Mouse (Mus musculus) forebrain, embryonic 10.5 days (tissue): ENCODE measurements around the gene 4930544D05Rik. TPM values are rescaled to one million over a fixed set of nuclear protein-coding genes. Genes with fewer than 3 reads are reported as not detected.
A peak's percentile ranks its signal among the peaks of the same experiment; 100 is the strongest.

ENCODE experiments used
- DNase-seq: peaks from one replicate; pipeline ENCODE4 v3.0.0-alpha.2; 2017; ENCODE audit warnings: low spot score; ENCODE audit errors: extremely low spot score
- H3K27ac ChIP-seq: fragments of 300-500 bp; sonication (generic); 2 replicates; pipeline ENCODE4 v1.5.1; 2016; ENCODE audit warnings: mild to moderate bottlenecking
- H3K27me3 ChIP-seq: fragments of 300-500 bp; sonication (generic); 2 replicates; pipeline ENCODE4 v1.6.1; 2016; ENCODE audit warnings: mild to moderate bottlenecking; ENCODE audit not compliant: poor library complexity, severe bottlenecking
- H3K36me3 ChIP-seq: fragments of 300-500 bp; sonication (generic); replicated peaks from 2 replicates; pipeline ENCODE4 v1.6.1; 2016; ENCODE audit warnings: mild to moderate bottlenecking, moderate library complexity
- H3K4me1 ChIP-seq: fragments of 300-500 bp; sonication (generic); 2 replicates; pipeline ENCODE4 v1.6.1; 2016
- H3K4me3 ChIP-seq: fragments of 300-500 bp; sonication (generic); 2 replicates; pipeline ENCODE4 v1.5.1; 2016; ENCODE audit warnings: mild to moderate bottlenecking, moderate library complexity
- H3K9me3 ChIP-seq: fragments of 300-500 bp; sonication (generic); 2 replicates; pipeline ENCODE4 v1.6.1; 2016; ENCODE audit warnings: mild to moderate bottlenecking, moderate library complexity
- WGBS: fragments of 180-500 bp; shearing (Covaris S2); methylation state at CpG from one replicate; pipeline ENCODE4 v1.1.7; 2016; 5-methylcytosine and 5-hydroxymethylcytosine counted together
- polyA plus RNA-seq: library from polyadenylated mRNA; unstranded; fragments of >200 nt; fragmentation: Nextera tagmentation; extraction: Ambion mirVana; gene quantifications from 2 replicates; pipeline ENCODE4 v1.2.1, GENCODE M21; 2016

The 4930544D05Rik gene
- polyA plus RNA-seq, 1 experiment from 2014 or later = not detected

- DNase-seq = no peak
- no peaks in the 10 kb centered on the region for H3K36me3 ChIP-seq
- H3K27me3 ChIP-seq = no peaks in the 10 kb centered on the region
- WGBS = 81% methylated on average over 6 of the region's 6 CpGs
- no peak overlapping the region for H3K4me3 ChIP-seq
- H3K4me1 ChIP-seq = peaks cover 54% of the 10 kb centered on the region
- H3K9me3 ChIP-seq = no peaks in the 10 kb centered on the region
- H3K27ac ChIP-seq = peak overlapping the region; percentile 22; the same call in 1 of the 2 replicates
Observed at GRCm38 (mm10) chr11:70583022-70583714, 32.5 kb upstream of the 4930544D05Rik start.

- Histone ChIP-seq H3K36me3 (peaks cover 4% of the 10 kb centered on the region; the same call in 1 of the 2 replicates), H3K4me1 (peaks cover 48% of the 10 kb centered on the region), H3K4me3 (no peak overlapping the region), H3K27me3 (no peaks in the 10 kb centered on the region), H3K27ac (0 out of 2 replicates have a peak overlapping the region, but pooled peaks have one; percentile 22), H3K9me3 (no peaks in the 10 kb centered on the region)
- WGBS = 95% methylated on average over 7 of the region's 7 CpGs
- DNase-seq = no peak
Observed at GRCm38 (mm10) chr11:70583775-70584174, 31.9 kb upstream of the 4930544D05Rik start.

GRCm38 (mm10) chr11:70585457-70585856 is 30.2 kb upstream of the 4930544D05Rik start:
- WGBS = 70% methylated on average over 7 of the region's 7 CpGs
- no peak for DNase-seq
- peaks cover 5% of the 10 kb centered on the region; the same call in 1 of the 2 replicates for H3K36me3 ChIP-seq
- H3K27me3 ChIP-seq = no peaks in the 10 kb centered on the region
- no peaks in the 10 kb centered on the region for H3K9me3 ChIP-seq
- peak overlapping the region; percentile 67; the same call in 1 of the 2 replicates for H3K27ac ChIP-seq
- H3K4me3 ChIP-seq = no peak overlapping the region
- H3K4me1 ChIP-seq = peaks cover 39% of the 10 kb centered on the region

- H3K9me3 ChIP-seq = no peaks in the 10 kb centered on the region
- peaks cover 33% of the 10 kb centered on the region for H3K4me1 ChIP-seq
- 92% methylated on average over 3 of the region's 3 CpGs for WGBS
- no peaks in the 10 kb centered on the region for H3K27me3 ChIP-seq
- H3K27ac ChIP-seq = no peak overlapping the region
- no peak overlapping the region for H3K4me3 ChIP-seq
- peaks cover 5% of the 10 kb centered on the region; the same call in 1 of the 2 replicates for H3K36me3 ChIP-seq
- DNase-seq = no peak
Observed at GRCm38 (mm10) chr11:70586261-70586660, 29.4 kb upstream of the 4930544D05Rik start.

- Histone ChIP-seq H3K27me3 (no peaks in the 10 kb centered on the region), H3K27ac (no peak overlapping the region), H3K36me3 (peaks cover 5% of the 10 kb centered on the region; the same call in 1 of the 2 replicates), H3K9me3 (no peaks in the 10 kb centered on the region), H3K4me3 (no peak overlapping the region), H3K4me1 (peaks cover 33% of the 10 kb centered on the region)
- no peak for DNase-seq
- WGBS = 85% methylated on average over 5 of the region's 5 CpGs
Observed at GRCm38 (mm10) chr11:70586954-70587353, 28.7 kb upstream of the 4930544D05Rik start.

GRCm38 (mm10) chr11:70591733-70592132 is 23.9 kb upstream of the 4930544D05Rik start:
- DNase-seq = no peak
- 94% methylated on average over 1 of the region's 1 CpGs for WGBS
- Histone ChIP-seq H3K27ac (no peak overlapping the region), H3K4me1 (peaks cover 13% of the 10 kb centered on the region), H3K36me3 (peaks cover 5% of the 10 kb centered on the region; the same call in 1 of the 2 replicates), H3K9me3 (no peaks in the 10 kb centered on the region), H3K4me3 (no peak overlapping the region), H3K27me3 (no peaks in the 10 kb centered on the region)

- Histone ChIP-seq H3K4me1 (peaks cover 16% of the 10 kb centered on the region), H3K9me3 (no peaks in the 10 kb centered on the region), H3K27ac (0 out of 2 replicates have a peak overlapping the region, but pooled peaks have one; percentile 30), H3K27me3 (no peaks in the 10 kb centered on the region), H3K36me3 (peaks cover 26% of the 10 kb centered on the region), H3K4me3 (no peak overlapping the region)
- WGBS = 91% methylated on average over 15 of the region's 15 CpGs
- no peak for DNase-seq
Observed at GRCm38 (mm10) chr11:70594253-70594989, 21.2 kb upstream of the 4930544D05Rik start.

GRCm38 (mm10) chr11:70595638-70596037 is 20.0 kb upstream of the 4930544D05Rik start:
- Histone ChIP-seq H3K4me1 (peaks cover 16% of the 10 kb centered on the region), H3K4me3 (no peak overlapping the region), H3K27ac (peak overlapping the region; percentile 51; the same call in 1 of the 2 replicates), H3K27me3 (no peaks in the 10 kb centered on the region), H3K9me3 (no peaks in the 10 kb centered on the region), H3K36me3 (peaks cover 33% of the 10 kb centered on the region)
- WGBS = 80% methylated on average over 2 of the region's 2 CpGs
- DNase-seq = no peak

GRCm38 (mm10) chr11:70596094-70596493 is 19.6 kb upstream of the 4930544D05Rik start:
- no peak overlapping the region for H3K4me3 ChIP-seq
- H3K27ac ChIP-seq = peak overlapping the region; percentile 51; the same call in 1 of the 2 replicates
- H3K4me1 ChIP-seq = peaks cover 16% of the 10 kb centered on the region
- H3K36me3 ChIP-seq = peaks cover 33% of the 10 kb centered on the region
- WGBS = 55% methylated on average over 4 of the region's 4 CpGs
- no peaks in the 10 kb centered on the region for H3K27me3 ChIP-seq
- no peak for DNase-seq
- no peaks in the 10 kb centered on the region for H3K9me3 ChIP-seq

- no peaks in the 10 kb centered on the region for H3K27me3 ChIP-seq
- 82% methylated on average over 6 of the region's 6 CpGs for WGBS
- DNase-seq = no peak
- peaks cover 16% of the 10 kb centered on the region for H3K4me1 ChIP-seq
- no peak overlapping the region for H3K27ac ChIP-seq
- H3K4me3 ChIP-seq = no peak overlapping the region
- no peaks in the 10 kb centered on the region for H3K9me3 ChIP-seq
- H3K36me3 ChIP-seq = peaks cover 43% of the 10 kb centered on the region
Observed at GRCm38 (mm10) chr11:70597301-70597700, 18.3 kb upstream of the 4930544D05Rik start.

- peaks cover 16% of the 10 kb centered on the region for H3K4me1 ChIP-seq
- H3K27ac ChIP-seq = no peak overlapping the region
- 88% methylated on average over 9 of the region's 9 CpGs for WGBS
- H3K27me3 ChIP-seq = no peaks in the 10 kb centered on the region
- no peak overlapping the region for H3K4me3 ChIP-seq
- no peaks in the 10 kb centered on the region for H3K9me3 ChIP-seq
- no peak for DNase-seq
- H3K36me3 ChIP-seq = peaks cover 55% of the 10 kb centered on the region
Observed at GRCm38 (mm10) chr11:70598451-70598953, 17.1 kb upstream of the 4930544D05Rik start.

GRCm38 (mm10) chr11:70605024-70605566 is 10.6 kb upstream of the 4930544D05Rik start:
- Histone ChIP-seq H3K36me3 (peaks cover 89% of the 10 kb centered on the region), H3K27ac (no peak overlapping the region)

More at GRCm38 (mm10) chr11:70605024-70605566, 10.6 kb upstream of the 4930544D05Rik start:
- no peaks in the 10 kb centered on the region for H3K27me3 ChIP-seq
- peak; percentile 66 for DNase-seq
- no peak overlapping the region for H3K4me3 ChIP-seq
- no peaks in the 10 kb centered on the region for H3K4me1 ChIP-seq
- 71% methylated on average over 14 of the region's 14 CpGs for WGBS
- no peaks in the 10 kb centered on the region for H3K9me3 ChIP-seq
